Mouse (Mus musculus): ENCODE data around the gene Alpl.

DNA sequence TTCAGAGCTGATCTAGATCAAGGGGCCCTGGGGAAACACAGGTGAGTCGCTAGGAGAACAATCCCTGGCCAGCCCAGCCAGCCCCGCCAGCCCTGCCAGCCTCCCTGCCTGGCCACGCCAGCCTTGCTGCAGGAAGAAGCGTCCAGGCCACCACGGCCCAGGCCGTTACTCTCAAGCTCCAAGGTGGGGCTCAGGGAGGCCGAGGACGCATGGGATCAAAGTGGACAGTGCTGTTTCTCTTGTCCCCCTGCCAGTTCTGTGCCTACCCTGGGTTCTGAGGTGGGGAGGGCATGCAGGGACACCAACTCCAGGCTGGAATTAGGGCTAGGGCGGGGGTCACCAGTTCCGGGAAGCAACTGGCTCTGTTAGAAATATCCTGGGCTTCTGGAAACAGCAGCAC, 64.3 kb downstream of the Alpl start:
- TF ChIP-seq CTCF (IDR thresholded peaks at IDR 0.05; ENCODE audit: low read depth) (no peak), EP300 (optimal IDR thresholded peaks at IDR 0.05) (no peak)
